Mouse (Mus musculus): ENCODE data around the gene Nyx.

- TF ChIP-seq CTCF (IDR thresholded peaks at IDR 0.05; ENCODE audit: low read depth): no peak
- TF ChIP-seq EP300 (IDR thresholded peaks at IDR 0.05; ENCODE audit: low read depth): no peak
Measured at GRCm38 (mm10) chrX:13492922-13493321, 27.0 kb downstream of the Nyx start.
